Mouse (Mus musculus): ENCODE results near the gene Mrpl11.
"Not testable (repeated sequence)": the region's sequence is repeated elsewhere in the genome, so short reads cannot be mapped to it uniquely, and the experiment has no call there.

Gene Mrpl11

GRCm38 (mm10) chr19:4961928-4962601 lies at the start of gene Mrpl11:
Mrpl11 (plus strand) TSS chr19:4962147.
- peak; percentile 92 for DNase-seq

GRCm38 (mm10) chr19:4915924-4916603 lies 45.9 kb upstream of the Mrpl11 start:
- DNase-seq, result no peak

- no peak for DNase-seq
Measured at GRCm38 (mm10) chr19:4916827-4917226, 45.1 kb upstream of the Mrpl11 start.

GRCm38 (mm10) chr19:4919652-4920051 lies 42.3 kb upstream of the Mrpl11 start:
- DNase-seq, result no peak

GRCm38 (mm10) chr19:4925121-4925860 lies 36.7 kb upstream of the Mrpl11 start:
- no peak for DNase-seq

- peak; percentile 96 for DNase-seq
Measured at GRCm38 (mm10) chr19:4927904-4928531, 33.9 kb upstream of the Mrpl11 start, which contains the start of gene Dpp3. Dpp3 (minus strand) TSS chr19:4928287.

GRCm38 (mm10) chr19:4928781-4929180 lies 33.2 kb upstream of the Mrpl11 start:
- no peak for DNase-seq

GRCm38 (mm10) chr19:4936896-4937295 lies 25.1 kb upstream of the Mrpl11 start:
- DNase-seq, result no peak

GRCm38 (mm10) chr19:4937444-4938310 lies 24.3 kb upstream of the Mrpl11 start:
- DNase-seq, result peak; percentile 38

- DNase-seq, result peak; percentile 82
Measured at GRCm38 (mm10) chr19:4942551-4943252, 19.2 kb upstream of the Mrpl11 start, which contains the start of gene Peli3. Peli3 (minus strand) TSS chr19:4943127.

- DNase-seq, result no peak
Measured at GRCm38 (mm10) chr19:4943253-4943588, 18.7 kb upstream of the Mrpl11 start.

- no peak for DNase-seq
Measured at GRCm38 (mm10) chr19:4945540-4945939, 16.4 kb upstream of the Mrpl11 start.

GRCm38 (mm10) chr19:4948641-4949040 lies 13.3 kb upstream of the Mrpl11 start:
- DNase-seq, result not testable (repeated sequence)

GRCm38 (mm10) chr19:4968236-4968635 lies 6.3 kb downstream of the Mrpl11 start:
- DNase-seq, result no peak

GRCm38 (mm10) chr19:4981767-4982166 lies 19.8 kb downstream of the Mrpl11 start:
- DNase-seq, result peak; percentile 75

- DNase-seq, result peak; percentile 48
Measured at GRCm38 (mm10) chr19:4989013-4989412, 27.1 kb downstream of the Mrpl11 start.

GRCm38 (mm10) chr19:4989434-4990255 lies 27.7 kb downstream of the Mrpl11 start:
- peak; percentile 80 for DNase-seq

- no peak for DNase-seq
Measured at GRCm38 (mm10) chr19:4990256-4990625, 28.3 kb downstream of the Mrpl11 start, which contains the start of gene Npas4. Npas4 (minus strand) TSS chr19:4990316.

GRCm38 (mm10) chr19:4990716-4991115 lies 28.8 kb downstream of the Mrpl11 start:
- peak; percentile 38 for DNase-seq

GRCm38 (mm10) chr19:4992371-4992770 lies 30.4 kb downstream of the Mrpl11 start:
- DNase-seq, result no peak

- DNase-seq, result peak; percentile 85
Measured at GRCm38 (mm10) chr19:4992904-4993303, 31.0 kb downstream of the Mrpl11 start.
